Mouse (Mus musculus) cerebellum, adult 8-10 months (tissue): ENCODE data around the gene Slc35c2.
A peak's percentile ranks its signal among the peaks of the same experiment; 100 is the strongest.

Source experiments
- DNase-seq: peaks from one replicate; pipeline ENCODE4 v3.0.0; 2022

Slc35c2 gene

DNA sequence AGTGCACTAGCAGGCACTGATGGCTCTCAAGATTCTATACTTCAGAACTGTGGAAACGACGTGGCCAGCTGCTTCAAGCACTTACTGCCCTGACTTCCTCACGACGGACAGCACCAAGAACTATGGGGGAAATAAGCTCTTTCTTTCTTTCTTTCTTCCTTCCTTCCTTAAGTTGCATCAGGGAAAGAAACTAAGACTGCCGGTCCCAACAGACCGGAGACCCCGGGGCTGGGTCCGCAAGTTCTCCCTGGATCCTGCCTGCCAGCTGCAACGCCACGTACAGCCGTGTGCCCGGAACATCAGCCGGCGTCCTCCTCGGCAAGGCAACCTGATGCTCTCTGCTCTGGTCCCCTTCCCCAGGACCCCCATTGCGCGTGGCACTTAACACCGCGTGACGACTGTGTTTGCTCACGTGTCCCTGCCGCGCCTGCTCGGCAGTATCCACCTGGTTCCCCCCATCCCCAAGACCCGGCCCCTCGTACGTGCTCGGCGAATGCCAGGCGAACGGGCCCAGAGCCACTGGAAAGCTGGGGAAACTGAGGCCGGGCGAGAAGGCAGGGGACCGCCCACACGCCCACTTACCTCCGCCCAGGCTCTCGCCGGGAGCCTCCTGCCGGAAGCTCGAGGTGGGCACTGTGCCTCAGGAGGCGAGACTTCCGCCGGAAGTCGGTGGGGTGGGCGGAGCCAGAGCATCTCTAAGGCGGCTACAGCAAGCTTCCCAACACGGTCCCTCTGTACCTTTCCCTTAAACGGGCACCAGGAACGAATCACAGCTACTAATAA lies at the start of gene Slc35c2:
Slc35c2 (minus strand) TSS at position 668 of the 783 bp plus-strand sequence.
- DNase-seq = peak; percentile 95

DNA sequence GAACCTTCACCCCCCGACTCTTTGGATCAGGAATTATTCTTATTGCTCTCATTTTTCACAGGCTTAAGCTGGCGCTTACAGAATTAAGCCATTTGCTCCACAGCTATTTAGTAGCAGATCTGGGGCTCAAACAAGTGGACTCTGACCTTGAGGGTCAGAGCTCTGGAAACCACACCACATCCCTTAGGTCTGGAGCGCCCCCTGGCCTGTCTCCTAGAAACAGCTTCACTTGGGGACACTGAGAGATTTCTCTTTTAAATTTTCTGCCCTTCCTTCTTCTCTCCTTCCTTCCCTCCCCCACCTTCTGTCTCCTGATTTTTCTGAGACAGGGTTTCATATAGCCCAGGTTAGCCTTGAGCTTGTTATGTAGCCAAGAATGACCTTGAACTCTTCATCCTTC lies 49.5 kb upstream of the Slc35c2 start:
- DNase-seq = peak; percentile 62

GRCm38 (mm10) chr2:165332610-165333210 lies 45.0 kb upstream of the Slc35c2 start:
- DNase-seq = no peak

DNA sequence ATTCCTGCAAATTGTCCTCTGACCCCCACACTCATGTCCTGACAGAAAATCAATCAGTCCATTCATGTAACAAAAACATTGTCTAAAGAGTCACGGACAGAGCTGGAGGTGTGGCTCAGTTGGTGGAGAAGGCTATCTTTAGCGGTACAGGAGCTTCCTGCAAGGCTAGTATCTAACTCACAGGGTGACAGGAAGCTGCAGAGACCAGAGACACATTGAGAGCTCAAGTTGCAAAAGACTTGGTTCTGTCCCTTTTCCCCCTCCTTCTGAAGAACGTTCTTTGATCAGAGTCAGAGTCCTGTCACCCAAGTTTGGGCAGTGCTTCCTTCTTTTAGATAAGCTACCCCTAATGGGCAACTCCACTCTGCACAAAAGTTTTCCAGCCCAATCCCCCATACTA lies 42.0 kb upstream of the Slc35c2 start:
- no peak for DNase-seq

- DNase-seq = no peak
Observed at GRCm38 (mm10) chr2:165328746-165329145, 41.1 kb upstream of the Slc35c2 start.

DNA sequence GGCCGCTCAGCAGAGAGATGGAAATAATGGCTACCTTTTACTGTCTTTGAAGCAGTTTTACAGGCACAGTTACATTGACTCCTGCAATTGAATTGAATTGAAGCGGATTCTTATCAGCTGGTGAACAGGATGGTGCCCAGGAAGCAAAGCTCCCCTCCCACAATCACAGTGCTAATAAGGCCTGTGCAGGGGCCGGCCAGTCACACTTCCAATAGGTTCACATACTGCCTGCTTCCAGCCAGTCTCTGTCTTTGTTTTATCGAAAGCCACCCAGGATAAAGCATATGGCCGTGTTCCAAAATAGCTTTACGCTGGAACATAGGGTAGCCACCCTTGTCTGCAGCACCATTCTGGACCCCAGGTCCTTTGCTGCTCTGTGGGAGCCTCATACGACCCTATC lies 39.7 kb upstream of the Slc35c2 start:
- no peak for DNase-seq

DNA sequence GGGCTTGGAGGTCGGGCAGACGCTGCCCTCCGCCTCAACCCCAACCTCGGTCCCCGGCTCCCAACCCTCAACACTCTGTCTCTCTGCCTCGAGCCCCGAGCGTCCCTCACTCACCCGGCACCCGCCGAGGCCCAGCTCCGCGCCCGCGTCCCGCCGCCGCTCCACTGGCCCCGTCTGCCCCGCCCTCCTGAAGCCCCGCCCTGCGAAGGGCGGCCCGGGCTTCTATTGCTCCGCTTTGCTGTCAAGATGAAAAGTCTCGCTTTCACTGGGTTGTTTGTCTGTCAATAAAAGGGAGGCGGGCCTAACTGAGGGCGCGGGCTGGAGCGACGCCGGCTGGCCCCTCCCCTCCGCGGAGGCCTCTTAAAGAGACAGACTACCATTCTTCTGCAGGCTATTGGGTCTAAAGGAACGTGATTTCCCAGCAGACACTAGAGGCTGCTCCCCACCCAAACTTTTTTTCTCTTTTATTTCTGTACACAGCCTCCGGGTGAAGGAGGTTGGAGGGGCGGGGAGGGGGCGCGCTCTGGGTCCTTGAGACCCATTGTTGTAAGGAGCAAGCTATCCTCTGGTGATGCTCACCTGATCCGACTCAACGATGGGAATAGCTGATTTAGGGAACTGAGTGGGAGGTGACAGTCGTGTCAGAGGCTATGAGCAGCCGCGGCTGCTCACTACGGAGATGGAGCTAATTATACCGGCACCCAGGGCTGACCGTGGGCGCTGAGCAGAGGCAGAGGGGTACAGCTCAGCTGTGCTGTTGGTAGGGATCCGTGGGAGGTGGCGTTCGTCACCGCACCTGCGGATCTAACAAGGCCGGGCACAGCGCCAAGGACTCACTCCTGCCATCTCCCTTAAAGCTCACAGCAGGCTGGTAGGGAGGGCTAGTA lies 38.9 kb upstream of the Slc35c2 start, which contains the start of gene Elmo2:
Elmo2 (minus strand) TSS at position 176 of the 887 bp plus-strand sequence.
- DNase-seq = peak; percentile 99

- no peak for DNase-seq
Observed at GRCm38 (mm10) chr2:165325521-165326303, 38.0 kb upstream of the Slc35c2 start.

DNA sequence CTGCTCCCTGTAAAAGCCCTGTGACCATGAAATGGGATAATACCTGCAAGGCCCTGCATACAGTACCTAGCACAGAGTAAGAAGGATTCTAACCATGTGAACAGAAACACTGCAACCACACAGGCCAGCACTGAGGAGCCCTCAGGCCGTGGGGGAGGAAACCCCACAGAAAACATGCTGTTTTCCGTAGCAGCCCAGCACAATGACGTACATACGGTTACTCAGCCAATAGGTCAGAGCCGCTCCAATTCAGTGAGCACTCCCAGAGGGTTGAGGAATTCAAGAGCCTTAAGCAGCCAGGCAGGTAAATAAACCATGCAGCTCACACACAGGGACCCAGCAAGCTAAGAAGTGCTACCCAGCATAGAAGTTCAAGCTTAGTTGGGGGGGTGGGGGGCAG lies 36.3 kb upstream of the Slc35c2 start:
- DNase-seq = peak; percentile 57

DNA sequence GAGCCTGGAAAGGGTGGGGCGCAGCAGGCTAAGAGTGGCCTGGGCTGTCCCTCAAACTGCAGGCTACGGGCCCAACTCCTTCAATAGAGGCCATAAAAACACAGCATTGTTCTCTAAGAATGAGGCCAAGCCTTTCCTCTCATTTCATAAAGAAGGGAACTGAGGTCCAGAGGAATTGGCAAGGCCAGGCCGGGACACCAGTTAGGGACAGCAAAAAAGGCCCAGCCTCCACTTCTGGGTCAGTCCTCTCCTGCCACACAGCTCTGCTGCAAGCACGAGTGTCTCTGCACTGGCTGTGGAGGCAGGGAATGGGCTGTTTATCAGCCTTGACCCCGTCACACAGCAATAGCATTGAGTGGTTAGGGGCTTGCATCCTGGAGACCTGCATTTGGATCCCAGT lies 35.8 kb upstream of the Slc35c2 start:
- no peak for DNase-seq

GRCm38 (mm10) chr2:165321981-165322735 lies 34.5 kb upstream of the Slc35c2 start:
- no peak for DNase-seq

DNA sequence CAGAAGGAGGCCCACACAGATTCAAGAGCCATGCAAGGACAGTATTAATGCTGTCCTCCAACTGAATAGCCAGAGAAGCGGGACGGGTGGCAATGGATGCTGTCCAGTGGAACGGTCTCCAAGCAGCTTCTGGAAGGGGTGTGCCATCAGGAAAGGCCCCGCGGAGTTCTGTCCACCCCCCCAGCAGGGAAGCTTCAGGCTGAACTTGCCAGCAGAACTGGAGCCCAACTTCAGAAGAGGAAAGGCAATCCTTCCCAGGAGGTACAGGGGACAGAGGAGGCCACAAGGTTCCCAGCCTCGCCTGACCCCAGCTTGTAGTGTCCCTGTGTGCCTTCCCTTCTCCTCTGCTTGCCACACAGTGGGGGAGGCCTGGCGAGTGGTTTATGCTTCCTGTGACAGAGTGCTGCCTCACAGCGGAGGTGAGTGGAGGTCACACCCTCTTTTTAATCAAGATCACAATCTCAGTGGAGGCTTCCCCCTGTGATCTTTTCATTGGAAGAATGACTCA lies 33.8 kb upstream of the Slc35c2 start:
- DNase-seq = peak; percentile 63

GRCm38 (mm10) chr2:165320531-165321150 lies 33.0 kb upstream of the Slc35c2 start:
- peak; percentile 55 for DNase-seq

- DNase-seq = no peak
Observed at GRCm38 (mm10) chr2:165319503-165319902, 31.8 kb upstream of the Slc35c2 start.

DNA sequence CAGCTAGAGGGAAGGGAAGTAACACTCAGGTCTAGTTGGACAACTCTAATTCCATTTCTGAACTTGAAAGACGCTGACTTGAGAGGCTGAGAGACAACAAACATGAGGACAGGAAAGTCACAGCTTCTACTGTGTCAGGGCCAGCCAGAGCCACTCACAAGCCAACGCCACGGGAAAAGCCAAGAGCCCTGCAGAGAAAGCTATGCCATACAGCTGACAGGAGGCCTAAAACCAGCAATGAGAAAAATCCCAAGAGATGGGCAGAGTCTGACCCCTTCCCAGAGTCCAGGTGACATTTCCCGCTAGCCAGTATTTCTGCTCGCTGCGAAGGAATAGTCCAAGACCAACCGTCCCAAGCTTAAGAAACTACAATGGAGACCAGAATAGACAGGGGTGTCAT lies 31.3 kb upstream of the Slc35c2 start:
- DNase-seq = no peak

- no peak for DNase-seq
Observed at GRCm38 (mm10) chr2:165317621-165318263, 30.1 kb upstream of the Slc35c2 start.

DNA sequence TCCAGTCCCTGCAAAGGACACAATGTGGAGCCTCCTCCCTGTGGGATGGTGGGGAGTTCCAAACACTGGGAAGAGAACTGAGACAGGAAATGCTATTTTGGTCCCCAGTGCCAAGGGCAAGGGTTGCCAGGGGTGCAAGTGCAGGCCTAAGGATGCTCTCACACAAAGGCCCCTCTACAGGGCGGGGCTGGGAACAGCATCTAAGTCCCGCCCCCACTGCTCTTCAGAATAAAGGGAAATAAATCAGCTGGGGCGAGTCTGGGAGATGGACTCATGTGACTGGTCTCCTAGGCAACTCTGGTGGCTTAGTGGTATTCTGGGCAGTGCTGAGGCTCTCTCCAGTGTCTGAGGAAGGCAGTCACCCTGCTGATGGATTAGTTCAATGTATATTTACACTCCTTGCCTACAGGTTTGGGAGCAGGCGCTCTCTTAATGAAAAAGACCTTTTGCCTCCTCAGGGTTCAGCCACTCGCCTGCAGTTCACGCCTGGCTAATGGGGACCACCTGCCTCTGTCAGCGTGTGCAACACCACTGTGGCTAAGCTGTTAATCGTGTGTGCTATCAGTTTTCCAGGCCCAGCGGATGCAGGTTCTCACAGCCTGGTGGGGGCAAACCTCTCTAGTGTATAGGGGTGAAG lies 29.3 kb upstream of the Slc35c2 start:
- DNase-seq = no peak

DNA sequence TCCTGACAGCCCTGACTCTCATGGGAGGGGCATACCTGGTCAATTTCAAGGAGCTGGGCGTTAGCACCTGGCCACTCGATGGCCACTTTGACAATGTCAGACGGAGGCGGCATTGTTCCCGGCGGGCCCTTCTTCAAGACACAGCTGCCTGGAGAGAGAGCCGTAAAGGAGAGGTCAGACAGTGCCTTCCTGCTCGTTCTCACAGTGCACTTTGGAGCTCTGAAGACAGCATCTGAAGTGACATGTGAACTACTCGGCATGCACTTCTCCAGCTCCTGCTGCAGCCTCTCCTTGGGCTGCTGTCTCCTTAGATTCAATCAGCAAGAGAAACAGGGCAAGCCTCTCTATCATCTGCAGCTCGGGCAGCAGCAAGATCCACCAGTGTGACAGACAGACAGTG lies 28.5 kb upstream of the Slc35c2 start:
- no peak for DNase-seq

DNA sequence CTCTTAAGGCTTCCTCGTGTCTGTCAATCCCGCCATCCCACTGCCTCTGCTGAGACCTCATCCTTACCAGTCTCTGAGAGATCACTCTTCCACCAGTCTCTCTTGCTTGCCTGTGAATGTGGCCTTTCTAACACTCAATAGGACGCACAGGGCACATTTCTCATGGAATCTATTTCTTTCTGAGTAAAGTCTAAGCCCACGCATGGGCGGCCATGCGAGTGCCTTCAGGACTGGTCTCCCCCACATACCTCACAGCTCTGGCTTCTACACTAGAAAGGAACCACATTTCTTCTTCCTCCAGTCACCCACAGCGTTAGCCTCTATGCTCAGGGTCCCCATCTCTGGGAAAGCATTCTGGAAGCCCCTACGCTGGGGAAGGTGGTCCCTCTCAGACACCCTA lies 26.5 kb upstream of the Slc35c2 start:
- DNase-seq = no peak

- no peak for DNase-seq
Observed at GRCm38 (mm10) chr2:165312381-165312780, 24.7 kb upstream of the Slc35c2 start.
